Mouse (Mus musculus) forebrain, postnatal 0 days (tissue): ENCODE data around the gene Dpagt1. TPM values are rescaled to one million over a fixed set of nuclear protein-coding genes. Genes with fewer than 3 reads are reported as not detected.
"Not testable (repeated sequence)": the region's sequence is repeated elsewhere in the genome, so short reads cannot be mapped to it uniquely, and the experiment has no call there.

ENCODE experiments used
- ATAC-seq: fragments of 200-750 bp; cut with Nextera tagmentation; 2 replicates; pipeline ENCODE4 v1.8.0; 2017; ENCODE audit warnings: mild to moderate bottlenecking, moderate library complexity
- DNase-seq: peaks from one replicate; pipeline ENCODE4 v3.0.0-alpha.2; 2015
- H3K27ac ChIP-seq: fragments of 300-500 bp; sonication (generic); 2 replicates; pipeline ENCODE4 v1.5.1; 2014; ENCODE audit warnings: low read depth, mild to moderate bottlenecking, antibody characterized with exemption, low read length, moderate library complexity, mixed read lengths
- H3K27me3 ChIP-seq: fragments of 300-500 bp; sonication (generic); 2 replicates; pipeline ENCODE4 v1.6.1; 2014; ENCODE audit warnings: mild to moderate bottlenecking, low read length, mixed read lengths; ENCODE audit not compliant: insufficient read depth
- H3K36me3 ChIP-seq: fragments of 300-500 bp; sonication (generic); 2 replicates; pipeline ENCODE4 v1.6.1; 2014; ENCODE audit warnings: mild to moderate bottlenecking, moderate library complexity; ENCODE audit not compliant: insufficient read depth
- H3K4me1 ChIP-seq: fragments of 300-500 bp; sonication (generic); 2 replicates; pipeline ENCODE4 v1.6.1; 2014; ENCODE audit warnings: antibody characterized with exemption; ENCODE audit not compliant: insufficient read depth
- H3K4me2 ChIP-seq: fragments of 300-500 bp; sonication (generic); 2 replicates; pipeline ENCODE4 v1.6.1; 2014; ENCODE audit warnings: low read depth, mild to moderate bottlenecking, moderate library complexity
- H3K4me3 ChIP-seq: fragments of 300-500 bp; sonication (generic); 2 replicates; pipeline ENCODE4 v1.5.1; 2014; ENCODE audit warnings: low read depth, low read length, mixed read lengths
- H3K9ac ChIP-seq: fragments of 300-500 bp; sonication (generic); 2 replicates; pipeline ENCODE4 v1.6.1; 2014; ENCODE audit warnings: mild to moderate bottlenecking
- H3K9me3 ChIP-seq: fragments of 300-500 bp; sonication (generic); 2 replicates; pipeline ENCODE4 v1.6.1; 2016; ENCODE audit warnings: low read length
- CTCF ChIP-seq: sonication (generic); IDR thresholded peaks from 2 replicates; pipeline ENCODE4 v1.5.1; 2016; ENCODE audit warnings: antibody characterized with exemption, control low read depth, low read depth
- WGBS: fragments of 180-500 bp; shearing (Covaris S2); extraction: QIAGEN DNeasy Blood & Tissue Kit; methylation state at CpG from one replicate; pipeline ENCODE4 v1.1.7; 2014; 5-methylcytosine and 5-hydroxymethylcytosine counted together
- polyA plus RNA-seq: library from polyadenylated mRNA; unstranded; fragments of >200 nt; fragmentation: Nextera tagmentation; extraction: Ambion mirVana; gene quantifications from 2 replicates; pipeline ENCODE4 v1.2.1, GENCODE M21; 2015
- total RNA-seq: library from RNA; depleted of rRNA; stranded (reverse); fragments of >200 nt; gene quantifications from 2 replicates; pipeline ENCODE4 v1.2.3, GENCODE M21; 2014

Gene Dpagt1
- total and polyA plus RNA-seq, 2 experiments from 2014 or later = 18.3 to 30.6 TPM

GRCm38 (mm10) chr9:44318826-44319095, 7.1 kb upstream of the Dpagt1 start:
- Histone ChIP-seq H3K4me3 (peak overlapping the region; percentile 91), H3K27ac (no peak overlapping the region), H3K4me2 (peak overlapping the region; percentile 71), H3K9me3 (no peaks in the 10 kb centered on the region), H3K27me3 (no peaks in the 10 kb centered on the region), H3K9ac (peak overlapping the region; percentile 87), H3K4me1 (peaks cover 19% of the 10 kb centered on the region), H3K36me3 (peaks cover 25% of the 10 kb centered on the region)
- ATAC-seq (no peak), DNase-seq (no peak)
- TF ChIP-seq CTCF = no peak
- WGBS = 30% methylated on average over 3 of the region's 3 CpGs

- peaks cover 19% of the 10 kb centered on the region for H3K4me1 ChIP-seq
- peak; percentile 5; the same call in 1 of the 2 replicates for ATAC-seq
- 2% methylated on average over 37 of the region's 37 CpGs for WGBS
Observed at GRCm38 (mm10) chr9:44319105-44319886, 6.5 kb upstream of the Dpagt1 start.

GRCm38 (mm10) chr9:44319887-44320798, 5.7 kb upstream of the Dpagt1 start, which contains the start of gene C2cd2l:
Gene C2cd2l, minus strand, starts transcription at chr9:44320285.
- peak within 1 kb of the TSS; percentile 87 for H3K9ac ChIP-seq
- ATAC-seq = peak; percentile 100

More at GRCm38 (mm10) chr9:44319105-44319886, 6.5 kb upstream of the Dpagt1 start:
- Histone ChIP-seq H3K36me3 (peaks cover 19% of the 10 kb centered on the region), H3K4me3 (peak overlapping the region; percentile 91), H3K9ac (peak overlapping the region; percentile 87), H3K9me3 (no peaks in the 10 kb centered on the region), H3K4me2 (peak overlapping the region; percentile 71), H3K27ac (peak overlapping the region; percentile 78), H3K27me3 (no peaks in the 10 kb centered on the region)
- peak; percentile 27 for DNase-seq
- no peak for TF ChIP-seq CTCF

GRCm38 (mm10) chr9:44320799-44321133, 5.1 kb upstream of the Dpagt1 start:
- H3K9me3 ChIP-seq = no peaks in the 10 kb centered on the region
- TF ChIP-seq CTCF = no peak
- peak overlapping the region; percentile 71 for H3K4me2 ChIP-seq
- no peak for DNase-seq
- H3K9ac ChIP-seq = peak overlapping the region; percentile 87
- peak; percentile 70 for ATAC-seq
- H3K27ac ChIP-seq = peak overlapping the region; percentile 87
- peak overlapping the region; percentile 91 for H3K4me3 ChIP-seq
- H3K36me3 ChIP-seq = peaks cover 5% of the 10 kb centered on the region
- WGBS = 13% methylated on average over 6 of the region's 6 CpGs
- peaks cover 22% of the 10 kb centered on the region for H3K4me1 ChIP-seq
- no peaks in the 10 kb centered on the region for H3K27me3 ChIP-seq

More at GRCm38 (mm10) chr9:44319887-44320798, 5.7 kb upstream of the Dpagt1 start, which contains the start of gene C2cd2l:
- peak; percentile 98 for DNase-seq
- Histone ChIP-seq H3K4me2 (peak within 1 kb of the TSS; percentile 71), H3K36me3 (peaks cover 11% of the 10 kb centered on the region), H3K27me3 (no peaks in the 10 kb centered on the region), H3K4me3 (peak within 1 kb of the TSS; percentile 91), H3K27ac (peak within 1 kb of the TSS; percentile 87), H3K4me1 (peaks cover 19% of the 10 kb centered on the region), H3K9me3 (no peaks in the 10 kb centered on the region)
- no peak for TF ChIP-seq CTCF
- under 1% methylated on average over 66 of the region's 67 CpGs for WGBS

- not testable (repeated sequence) for ATAC-seq, DNase-seq, H3K27me3 ChIP-seq, H3K4me2 ChIP-seq, H3K4me3 ChIP-seq, H3K27ac ChIP-seq, H3K36me3 ChIP-seq, H3K9ac ChIP-seq, H3K9me3 ChIP-seq
- peaks cover 17% of the 10 kb centered on the region for H3K4me1 ChIP-seq
- WGBS = 70% methylated on average over 4 of the region's 4 CpGs
Observed at GRCm38 (mm10) chr9:44323656-44324055, 2.2 kb upstream of the Dpagt1 start.

- peaks cover 13% of the 10 kb centered on the region; the same call in 1 of the 2 replicates for H3K4me1 ChIP-seq
- WGBS = 83% methylated on average over 6 of the region's 6 CpGs
- H3K4me2 ChIP-seq = no peak overlapping the region
- no peak overlapping the region for H3K27ac ChIP-seq
- no peak for TF ChIP-seq CTCF
- no peaks in the 10 kb centered on the region for H3K27me3 ChIP-seq
- H3K36me3 ChIP-seq = peaks cover 4% of the 10 kb centered on the region; the same call in 1 of the 2 replicates
- H3K4me3 ChIP-seq = no peak overlapping the region
- ATAC-seq = no peak
- no peaks in the 10 kb centered on the region for H3K9me3 ChIP-seq
- no peak overlapping the region for H3K9ac ChIP-seq
- no peak for DNase-seq
Observed at GRCm38 (mm10) chr9:44324147-44324546, 1.7 kb upstream of the Dpagt1 start.

GRCm38 (mm10) chr9:44325032-44325767, 619 bp upstream of the Dpagt1 start:
- Histone ChIP-seq H3K4me2 (peak overlapping the region; percentile 85), H3K36me3 (peaks cover 12% of the 10 kb centered on the region; the same call in 1 of the 2 replicates), H3K4me3 (peak overlapping the region; percentile 79), H3K4me1 (0 out of 2 replicates have a peak, but pooled peaks cover 11% of the 10 kb centered on the region), H3K9ac (0 out of 2 replicates have a peak overlapping the region, but pooled peaks have one; percentile 76)
- not testable (repeated sequence) for DNase-seq, H3K27me3 ChIP-seq, H3K27ac ChIP-seq, ATAC-seq, H3K9me3 ChIP-seq
- 72% methylated on average over 7 of the region's 8 CpGs for WGBS
